Mouse (Mus musculus) liver, adult 2 months (tissue): ENCODE data around the gene Tmem230.

Experiments
- CTCF ChIP-seq: fragments of 200-500 bp; IDR thresholded peaks from 2 replicates; pipeline ENCODE4 v1.5.1; 2011; ENCODE audit warnings: low read depth, low read length, control low read depth
- POLR2A ChIP-seq: fragments of 200-500 bp; IDR thresholded peaks from 2 replicates; pipeline ENCODE4 v1.6.1; 2011; ENCODE audit warnings: low read length, control low read depth; ENCODE audit not compliant: insufficient read depth; ENCODE audit errors: extremely low read depth

GRCm38 (mm10) chr2:132292083-132292482, 44.5 kb upstream of the Tmem230 start:
- TF ChIP-seq CTCF, result no peak
- TF ChIP-seq POLR2A, result no peak
